Mouse (Mus musculus) heart, postnatal 10 days (tissue): ENCODE results near the gene Gm14434. TPM values are rescaled to one million over a fixed set of nuclear protein-coding genes. Genes with fewer than 3 reads are reported as not detected.
"Not testable (repeated sequence)": the region's sequence is repeated elsewhere in the genome, so short reads cannot be mapped to it uniquely, and the experiment has no call there.

Experiments
- DNase-seq, 2 experiments: peaks; one replicate each; pipeline ENCODE4 v3.0.0; 2021
- intact Hi-C: fragments of 180-260 bp; cut with DNase I; formaldehyde crosslinking; loops from one replicate; pipeline ENCODE4 v1.15.1; 2025
- total RNA-seq, 2 experiments: library from RNA; stranded (reverse); gene quantifications; 2 replicates each; pipeline ENCODE4 v1.2.3; 2021

The Gm14434 gene
- total RNA-seq, result under 1 TPM in 1 of 2 experiments, not detected in 1; 0.57 TPM

GRCm38 (mm10) chr2:176486683-176487082, at the start of gene Gm14434:
Gm14434 (minus strand) TSS chr2:176486783.
- intact Hi-C loops, result not testable (repeated sequence)

DNA sequence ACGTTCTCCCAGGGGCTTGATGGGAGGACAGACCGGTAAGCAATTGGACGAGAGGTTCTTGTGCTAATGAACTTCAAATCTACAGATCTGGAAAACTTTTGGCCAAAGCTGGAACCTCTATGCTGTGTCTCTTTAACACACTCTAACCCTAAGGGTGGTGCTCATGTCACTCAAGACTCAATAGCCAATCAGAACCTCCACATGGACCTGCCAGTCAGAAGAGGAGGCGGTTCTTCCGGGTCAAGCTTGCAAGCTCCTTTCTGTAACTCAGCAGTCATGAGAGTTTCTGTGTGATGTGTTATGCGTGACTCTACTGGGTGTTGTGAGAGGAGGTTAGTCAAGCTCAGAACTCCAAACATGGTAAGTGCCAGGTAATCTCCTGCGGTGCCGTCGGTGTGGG, 34.2 kb upstream of the Gm14434 start, which contains the start of gene Zfp967:
Gene Zfp967 (plus strand): TSS at position 301 of the 400 bp plus-strand sequence.
- intact Hi-C loops, DNase-seq: not testable (repeated sequence)

More at GRCm38 (mm10) chr2:176486683-176487082, at the start of gene Gm14434:
- not testable (repeated sequence) for DNase-seq

GRCm38 (mm10) chr2:176423294-176423693, 63.3 kb downstream of the Gm14434 start, which contains the start of gene Gm14435:
Gm14435 (plus strand) TSS chr2:176423594.
- DNase-seq, intact Hi-C loops: not testable (repeated sequence)

Other genes starting within 250 kb of the Gm14434 start
- not detected for gene Gm11009, start 167.3 kb downstream of the Gm14434 start, total RNA-seq
- 10 to 100 TPM; 12.8 to 13.6 TPM for gene Gm14435, start 63.2 kb downstream of the Gm14434 start, total RNA-seq
- not detected for gene Zfp967, start 34.3 kb upstream of the Gm14434 start, total RNA-seq
- 1 to 10 TPM; 1.4 to 1.6 TPM for gene Gm14308, start 149.6 kb upstream of the Gm14434 start, total RNA-seq
- gene Zfp973, start 183.7 kb upstream of the Gm14434 start, total RNA-seq, result 10 to 100 TPM in 1 of 2 experiments, 1 to 10 TPM in 1; 8.3 to 10.4 TPM
- 1 to 10 TPM; 5.8 to 8.7 TPM for gene Gm14305, start 221.5 kb upstream of the Gm14434 start, total RNA-seq